Mouse (Mus musculus): ENCODE results near the gene Trim72. TPM values are rescaled to one million over a fixed set of nuclear protein-coding genes. Genes with fewer than 3 reads are reported as not detected.

Gene Trim72
- total RNA-seq, 2 experiments from 2014 or later = 0.21 to 0.25 TPM

GRCm38 (mm10) chr7:128045640-128046039, 41.9 kb downstream of the Trim72 start:
- no peak for DNase-seq (ENCODE audit: extremely low spot score in 1 of 2, low spot score in 1 of 2)

- DNase-seq (ENCODE audit: extremely low spot score in 1 of 2, low spot score in 1 of 2) = no peak
Measured at GRCm38 (mm10) chr7:128048819-128049218, 45.1 kb downstream of the Trim72 start.

- DNase-seq (ENCODE audit: extremely low spot score in 1 of 2, low spot score in 1 of 2) = no peak
Measured at GRCm38 (mm10) chr7:128049254-128049653, 45.5 kb downstream of the Trim72 start.

- DNase-seq (ENCODE audit: extremely low spot score in 1 of 2, low spot score in 1 of 2) = no peak
Measured at GRCm38 (mm10) chr7:128050739-128051138, 47.0 kb downstream of the Trim72 start.

- DNase-seq (ENCODE audit: extremely low spot score in 1 of 2, low spot score in 1 of 2) = no peak
Measured at GRCm38 (mm10) chr7:128053061-128053460, 49.3 kb downstream of the Trim72 start.

- no peak for DNase-seq (ENCODE audit: extremely low spot score in 1 of 2, low spot score in 1 of 2)
Measured at GRCm38 (mm10) chr7:128056917-128057444, 53.2 kb downstream of the Trim72 start.

- no peak for DNase-seq (ENCODE audit: extremely low spot score in 1 of 2, low spot score in 1 of 2)
Measured at GRCm38 (mm10) chr7:128057860-128058259, 54.1 kb downstream of the Trim72 start.

GRCm38 (mm10) chr7:128058576-128058975, 54.8 kb downstream of the Trim72 start:
- no peak for DNase-seq (ENCODE audit: extremely low spot score in 1 of 2, low spot score in 1 of 2)

- DNase-seq (ENCODE audit: extremely low spot score in 1 of 2, low spot score in 1 of 2) = no peak
Measured at GRCm38 (mm10) chr7:128059091-128059490, 55.3 kb downstream of the Trim72 start.

Other genes starting within 250 kb of the Trim72 start
- 10 to 100 TPM; 28.7 to 33.2 TPM for gene Orai3, start 234.1 kb upstream of the Trim72 start, total RNA-seq (2021)
- gene Setd1a, start 227.3 kb upstream of the Trim72 start, total RNA-seq (2021) = 10 to 100 TPM; 35.1 to 50.0 TPM
- 1 to 10 TPM; 3.7 to 5.7 TPM for gene Gm49388, start 218.3 kb upstream of the Trim72 start, total RNA-seq (2021)
- gene Hsd3b7, start 203.3 kb upstream of the Trim72 start, total RNA-seq (2021) = 1 to 10 TPM; 4.5 to 5.3 TPM
- gene Stx4a, start 179.7 kb upstream of the Trim72 start, total RNA-seq (2021) = 10 to 100 TPM; 59.9 to 62.5 TPM
- gene Stx1b, start 179.4 kb upstream of the Trim72 start, total RNA-seq (2021) = 100 to 1,000 TPM; 329 to 362 TPM
- 10 to 100 TPM; 30.8 to 31.3 TPM for gene Zfp646, start 127.7 kb upstream of the Trim72 start, total RNA-seq (2021)
- gene Zfp668, start 127.1 kb upstream of the Trim72 start, total RNA-seq (2021) = 10 to 100 TPM; 20.4 to 25.8 TPM
- gene Prss53, start 113.0 kb upstream of the Trim72 start, total RNA-seq (2021) = 1 to 10 TPM; 1.9 to 2.6 TPM
- gene Gm21974, start 108.5 kb upstream of the Trim72 start, total RNA-seq (2021) = not detected
- 10 to 100 TPM; 21.6 to 30.4 TPM for gene Vkorc1, start 108.3 kb upstream of the Trim72 start, total RNA-seq (2021)
- gene Bckdk, start 99.9 kb upstream of the Trim72 start, total RNA-seq (2021) = 10 to 100 TPM; 41.4 to 51.6 TPM
- gene Kat8, start 91.4 kb upstream of the Trim72 start, total RNA-seq (2021) = 10 to 100 TPM; 27.8 to 33.9 TPM
- under 1 TPM; 0.35 to 0.52 TPM for gene Prss8, start 73.8 kb upstream of the Trim72 start, total RNA-seq (2021)
- 10 to 100 TPM; 10.6 to 13.5 TPM for gene Prss36, start 57.2 kb upstream of the Trim72 start, total RNA-seq (2021)
- gene Fus, start 36.5 kb upstream of the Trim72 start, total RNA-seq (2021) = 100 to 1,000 TPM; 270 to 376 TPM
- 1 to 10 TPM; 1.4 to 3.4 TPM for gene Pycard, start 10.1 kb upstream of the Trim72 start, total RNA-seq (2021)
- 10 to 100 TPM; 13.1 to 13.9 TPM for gene Itgam, start 58.7 kb downstream of the Trim72 start, total RNA-seq (2021)
- not detected for gene Gm49368, start 58.7 kb downstream of the Trim72 start, total RNA-seq (2021)
- gene Itgax, start 125.6 kb downstream of the Trim72 start, total RNA-seq (2021) = under 1 TPM; 0.09 to 0.20 TPM
- 1 to 10 TPM in 1 of 2 experiments, under 1 TPM in 1; 0.79 to 1.5 TPM for gene Itgad, start 150.4 kb downstream of the Trim72 start, total RNA-seq (2021)
- gene Cox6a2, start 202.4 kb downstream of the Trim72 start, total RNA-seq (2021) = 1 to 10 TPM; 2.7 to 4.4 TPM
- gene Armc5, start 233.4 kb downstream of the Trim72 start, total RNA-seq (2021) = 10 to 100 TPM; 12.4 to 13.2 TPM
- 1 to 10 TPM; 3.6 to 3.9 TPM for gene 9130023H24Rik, start 234.1 kb downstream of the Trim72 start, total RNA-seq (2021)
- gene Tgfb1i1, start 242.9 kb downstream of the Trim72 start, total RNA-seq (2021) = 10 to 100 TPM; 16.3 to 20.4 TPM